Comparison of ENCODE assay signal across 8 mouse cellular contexts in the genomic region with DNA sequence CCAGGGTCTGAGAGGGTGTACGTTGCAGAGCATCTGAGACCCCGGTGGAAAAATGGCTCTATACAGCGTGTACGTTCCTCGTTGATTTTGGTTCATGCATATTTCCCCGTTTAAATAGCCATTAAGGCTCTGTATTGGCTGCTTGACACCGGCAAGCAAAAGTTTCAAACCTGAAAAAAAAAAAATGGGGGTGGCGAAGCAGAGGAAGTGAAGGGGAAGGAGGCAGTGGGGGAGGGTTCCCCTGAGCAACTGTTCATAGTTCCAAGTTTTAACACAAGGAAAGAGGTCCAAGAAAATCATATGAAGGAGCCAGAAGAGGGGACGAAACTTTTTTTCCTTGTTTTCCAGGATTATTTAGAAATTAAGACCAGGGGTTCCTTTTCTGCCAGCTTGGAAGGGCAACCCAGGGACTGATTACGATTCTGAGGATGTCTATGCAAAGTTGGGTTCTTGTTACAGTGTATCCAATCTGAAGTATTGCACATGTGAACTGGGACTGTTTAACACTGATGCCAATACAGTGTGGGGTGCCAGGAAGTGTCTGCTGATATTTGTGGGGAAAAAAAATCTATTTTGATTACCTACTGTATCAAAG. TPM values are rescaled to one million over a fixed set of nuclear protein-coding genes. Genes with fewer than 3 reads are reported as not detected.
DNase-seq lines count a peak whose midpoint lies in the region; ATAC-seq and TF ChIP-seq lines count a peak whose summit lies in the region.

Gene B430305J03Rik, minus strand, starts transcription at position 173 of the 595 bp plus-strand sequence.

- TF ChIP-seq POLR2A in lung, adult 2 months (IDR thresholded peaks at IDR 0.05; ENCODE audit: borderline replicate concordance, extremely low read depth, low read depth, low read length): no peak

- peak within 1 kb of the TSS; percentile 70 for H3K4me2 ChIP-seq in forebrain, embryonic 11.5 days (ENCODE audit: low read depth, low read length, severe bottlenecking)
- peak within 1 kb of the TSS; percentile 97 for H3K4me2 ChIP-seq in hindbrain, embryonic 16.5 days (ENCODE audit: low read length)

- TF ChIP-seq CTCF in E14TG2a.4 (conservative IDR thresholded peaks at IDR 0.05; ENCODE audit: low read length): no peak
- TF ChIP-seq CTCF in lung, adult 2 months (IDR thresholded peaks at IDR 0.05; ENCODE audit: insufficient read depth, low read length): no peak

- peak within 1 kb of the TSS; percentile 68 for H3K27ac ChIP-seq in forebrain, embryonic 11.5 days (ENCODE audit: low read depth, low read length)
- peak within 1 kb of the TSS; percentile 92 for H3K27ac ChIP-seq in hindbrain, embryonic 16.5 days (ENCODE audit: low read depth, low read length)

- peaks cover 22% of the 10 kb centered on the region for H3K27me3 ChIP-seq in erythroblast, embryonic 14.5 days (ENCODE audit: control insufficient read depth)
- peaks cover 8% of the 10 kb centered on the region; the same call in 1 of the 2 replicates for H3K27me3 ChIP-seq in E14TG2a.4 (ENCODE audit: insufficient read depth, low read length)
- no peaks in the 10 kb centered on the region for H3K27me3 ChIP-seq in forebrain, embryonic 11.5 days (ENCODE audit: control insufficient read depth, insufficient read depth, low read length)
- no peaks in the 10 kb centered on the region for H3K27me3 ChIP-seq in hindbrain, embryonic 16.5 days (replicated peaks; ENCODE audit: control insufficient read depth, insufficient read depth, low read length)
- H3K27me3 ChIP-seq in splenic B cell, adult 2 months (ENCODE audit: control insufficient read depth, insufficient read depth, low read length, poor library complexity, severe bottlenecking): no peaks in the 10 kb centered on the region

- H3K9ac ChIP-seq in forebrain, embryonic 11.5 days (ENCODE audit: low read length): peak within 1 kb of the TSS; percentile 86
- peak within 1 kb of the TSS; percentile 93 for H3K9ac ChIP-seq in hindbrain, embryonic 16.5 days (ENCODE audit: low read depth, low read length)

- DNase-seq in forebrain, embryonic 11.5 days (ENCODE audit: low spot score): no peak
- DNase-seq in lung, adult 2 months: no peak
- peak; percentile 52 for DNase-seq in splenic B cell, adult 2 months (ENCODE audit: low read depth, low spot score)
- DNase-seq in adrenal gland, postnatal 25 days: no peak

- H3K4me3 ChIP-seq in erythroblast, embryonic 14.5 days (replicated peaks): peak within 1 kb of the TSS; percentile 77
- H3K4me3 ChIP-seq in E14TG2a.4 (replicated peaks; ENCODE audit: low read length): peak within 1 kb of the TSS; percentile 96
- peak within 1 kb of the TSS; percentile 82 for H3K4me3 ChIP-seq in forebrain, embryonic 11.5 days (ENCODE audit: low read depth, low read length)
- H3K4me3 ChIP-seq in hindbrain, embryonic 16.5 days (ENCODE audit: low read length): peak within 1 kb of the TSS; percentile 97
- H3K4me3 ChIP-seq in lung, adult 2 months (replicated peaks; ENCODE audit: extremely low read depth, low read depth, low read length): peak within 1 kb of the TSS; percentile 64

- no peaks in the 10 kb centered on the region for H3K9me3 ChIP-seq in erythroblast, embryonic 14.5 days (ENCODE audit: control insufficient read depth, low read length)
- no peaks in the 10 kb centered on the region for H3K9me3 ChIP-seq in E14TG2a.4 (ENCODE audit: low read length)
- no peaks in the 10 kb centered on the region for H3K9me3 ChIP-seq in forebrain, embryonic 11.5 days (ENCODE audit: control insufficient read depth, low read length)
- no peaks in the 10 kb centered on the region for H3K9me3 ChIP-seq in hindbrain, embryonic 16.5 days (ENCODE audit: control insufficient read depth, low read length)

- no peak for ATAC-seq in erythroblast, adult 5-6 weeks (replicated peaks; ENCODE audit: low FRiP score, poor library complexity, severe bottlenecking)
- ATAC-seq in forebrain, embryonic 11.5 days (replicated peaks; ENCODE audit: low FRiP score): no peak
- no peak for ATAC-seq in hindbrain, embryonic 16.5 days

- 3% methylated on average over 10 of the region's 10 CpGs for WGBS in forebrain, embryonic 11.5 days
- 1% methylated on average over 10 of the region's 10 CpGs for WGBS in hindbrain, embryonic 16.5 days
- WGBS in lung, adult 2 months: 2% methylated on average over 10 of the region's 10 CpGs

- H3K4me1 ChIP-seq in erythroblast, embryonic 14.5 days (ENCODE audit: control insufficient read depth): peaks cover 38% of the 10 kb centered on the region
- peaks cover 36% of the 10 kb centered on the region for H3K4me1 ChIP-seq in E14TG2a.4 (replicated peaks; ENCODE audit: low read depth, low read length)
- H3K4me1 ChIP-seq in forebrain, embryonic 11.5 days (replicated peaks; ENCODE audit: control insufficient read depth, insufficient read depth, low read length): no peaks in the 10 kb centered on the region
- H3K4me1 ChIP-seq in hindbrain, embryonic 16.5 days (ENCODE audit: control insufficient read depth, insufficient read depth, low read depth, low read length): peaks cover 16% of the 10 kb centered on the region
- H3K4me1 ChIP-seq in lung, adult 2 months (ENCODE audit: control insufficient read depth, insufficient read depth, low read length): peaks cover 2% of the 10 kb centered on the region

- H3K36me3 ChIP-seq in erythroblast, embryonic 14.5 days (ENCODE audit: control insufficient read depth): no peaks in the 10 kb centered on the region
- 0 out of 2 replicates have a peak, but pooled peaks cover 9% of the 10 kb centered on the region for H3K36me3 ChIP-seq in E14TG2a.4 (ENCODE audit: insufficient read depth, low read length)
- no peaks in the 10 kb centered on the region for H3K36me3 ChIP-seq in forebrain, embryonic 11.5 days (ENCODE audit: control insufficient read depth, insufficient read depth, low read length)
- no peaks in the 10 kb centered on the region for H3K36me3 ChIP-seq in hindbrain, embryonic 16.5 days (ENCODE audit: control insufficient read depth, insufficient read depth, low read length)
- no peaks in the 10 kb centered on the region for H3K36me3 ChIP-seq in splenic B cell, adult 2 months (ENCODE audit: control insufficient read depth, insufficient read depth, low read length, poor library complexity, severe bottlenecking)

RNA-seq across cellular contexts. Expression of gene B430305J03Rik, which starts in this region (rescaled TPM):
- polyA plus RNA-seq in erythroblast, embryonic 14.5 days (2012): not detected in 2 replicates
- not detected in 2 replicates for total RNA-seq in erythroblast, adult 5-6 weeks (2015; ENCODE audit: low replicate concordance)
- not detected in 2 replicates for total RNA-seq in erythroblast, adult 5-6 weeks (2017; ENCODE audit: low replicate concordance)
- not detected in 2 replicates for polyA plus RNA-seq in forebrain, embryonic 11.5 days (2014; fragmentation: Nextera tagmentation; extraction: Ambion mirVana)
- polyA plus RNA-seq in hindbrain, embryonic 16.5 days (2015; fragmentation: Nextera tagmentation; extraction: Ambion mirVana): not detected in 2 replicates
- 0.14 and 0.20 TPM in 2 replicates for polyA plus RNA-seq in lung, adult 2 months (2012; rRNA removed)
- 0.09 TPM in 1 of 2 replicates, not detected in the other for total RNA-seq in adrenal gland, postnatal 25 days (2021)
